Mouse (Mus musculus): ENCODE measurements around the gene Nod2.

Nod2 gene

DNA sequence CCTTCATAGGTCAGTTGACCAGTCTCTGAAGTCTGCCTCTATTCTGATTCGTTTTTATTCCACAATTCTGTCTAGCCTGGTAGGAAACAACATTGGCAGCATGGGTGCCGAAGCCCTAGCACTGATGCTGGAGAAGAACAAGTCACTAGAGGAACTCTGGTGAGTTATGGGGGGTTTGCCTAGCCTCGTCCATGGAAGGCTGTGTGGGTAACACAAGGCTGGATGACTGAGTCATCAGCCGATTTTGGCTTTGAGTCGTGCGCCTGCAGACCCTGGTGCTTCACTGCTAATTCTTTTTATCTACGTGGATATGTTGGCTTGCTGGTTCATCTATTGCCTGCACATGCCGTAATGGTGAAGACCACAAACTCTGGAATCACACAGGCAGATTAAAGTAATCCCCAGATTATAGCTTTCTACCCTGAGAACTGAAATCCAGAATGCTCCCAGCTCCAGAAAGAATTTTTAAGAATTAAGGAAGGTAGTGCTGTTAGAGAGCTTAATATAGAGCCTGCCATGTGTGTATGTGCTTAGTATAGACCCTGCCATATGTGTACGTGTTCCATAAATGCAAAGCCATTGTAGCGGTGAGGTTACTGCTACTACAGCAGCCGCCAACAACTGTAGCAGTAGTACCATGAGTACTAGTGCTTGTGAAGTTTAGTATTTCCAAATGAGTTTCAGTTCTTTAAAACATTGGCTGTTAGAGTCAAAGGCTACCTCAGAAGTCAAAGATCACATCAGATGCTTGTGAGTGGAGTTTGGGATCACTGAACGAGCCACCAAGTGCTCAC is 28.5 kb downstream of the Nod2 start:
- no peak for DNase-seq (ENCODE audit: low read depth, low spot score)

DNA sequence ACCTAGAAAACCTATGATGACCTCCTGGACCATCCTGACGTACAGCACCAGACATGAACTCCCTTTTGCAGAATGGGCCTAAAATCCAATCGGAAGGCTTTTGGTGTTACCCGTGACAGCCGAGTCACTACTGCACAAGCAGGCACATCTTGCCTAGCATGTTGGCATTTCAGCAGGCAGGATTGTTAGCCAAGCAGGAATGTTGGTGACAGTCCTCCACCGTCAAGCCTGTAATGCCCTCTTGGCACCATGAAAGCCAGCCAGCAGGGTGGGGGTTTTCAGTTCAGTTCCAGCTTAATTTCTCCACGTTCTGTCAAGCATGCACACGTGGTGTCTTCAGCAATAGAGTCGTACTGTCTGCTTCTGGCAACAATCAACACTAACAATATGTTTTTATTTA is 30.0 kb downstream of the Nod2 start:
- no peak for DNase-seq (ENCODE audit: low read depth, low spot score)

DNA sequence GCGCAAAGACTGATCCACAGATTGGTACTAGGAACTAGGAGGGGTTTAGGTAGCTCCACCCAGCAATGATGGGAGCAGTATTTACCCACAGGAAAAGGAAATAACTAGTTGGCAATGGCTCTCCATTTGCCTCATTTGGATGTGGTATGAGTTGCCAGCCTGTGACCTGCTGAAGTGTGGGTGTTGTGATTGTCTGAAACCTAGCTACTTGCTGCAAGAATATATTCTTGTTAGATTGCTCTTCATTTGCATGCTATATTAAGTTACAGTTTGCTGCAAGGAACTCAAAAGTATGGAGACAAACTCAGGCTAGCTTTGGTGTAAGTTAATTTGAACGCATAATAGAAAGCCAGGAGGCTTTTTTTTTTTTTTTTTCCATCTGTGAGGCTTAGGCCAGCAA is 33.5 kb downstream of the Nod2 start:
- no peak for DNase-seq (ENCODE audit: low read depth, low spot score)

DNA sequence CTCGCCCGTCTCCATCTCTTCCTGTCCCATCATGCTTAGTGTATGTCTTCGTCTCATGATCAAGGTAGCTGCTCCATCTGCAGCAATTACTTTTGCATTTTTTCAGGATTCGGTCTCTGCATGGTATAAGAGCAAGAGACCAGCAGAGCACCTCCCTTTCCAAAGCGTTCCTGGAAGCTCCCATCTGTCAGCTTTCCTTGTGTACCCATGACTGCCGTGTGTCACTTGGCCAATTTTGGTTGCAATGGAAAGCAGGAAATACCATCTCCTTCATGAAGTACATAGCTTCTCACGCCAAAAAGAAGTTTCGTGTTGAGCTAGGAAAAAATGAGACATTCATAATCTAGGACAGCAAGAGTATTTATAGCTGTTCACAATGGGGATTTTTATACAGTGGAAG is 33.9 kb downstream of the Nod2 start:
- no peak for DNase-seq (ENCODE audit: low read depth, low spot score)

DNA sequence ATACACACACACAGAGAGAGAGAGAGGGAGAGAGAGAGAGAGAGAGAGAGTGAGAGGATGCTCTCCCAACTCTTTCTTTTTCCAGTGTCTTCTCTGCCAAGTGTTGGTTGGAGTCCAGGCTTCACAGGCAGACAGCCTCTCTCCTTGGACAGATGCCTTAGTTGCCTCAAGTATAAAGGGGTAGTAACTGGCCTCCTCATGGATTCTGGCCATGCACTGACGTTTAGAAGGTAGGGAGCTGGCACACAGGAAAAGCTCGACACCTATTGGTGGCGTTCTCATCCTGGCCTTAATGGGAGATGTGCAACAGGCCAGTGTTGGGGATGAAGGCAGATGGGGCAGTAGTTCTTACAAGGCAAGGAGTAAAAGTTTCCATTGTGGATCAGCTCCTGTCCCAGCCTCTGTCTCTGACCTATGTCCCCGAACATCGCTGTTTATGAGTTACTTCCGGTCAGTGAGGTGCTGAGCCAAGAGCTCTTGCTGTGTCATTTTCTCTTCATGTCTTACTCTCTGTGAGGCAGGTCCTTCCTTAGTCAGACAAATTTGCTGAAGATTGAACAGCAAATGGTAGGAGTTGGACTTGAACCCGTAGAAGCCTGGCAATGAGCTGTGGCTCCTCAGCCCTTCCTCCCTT is 36.7 kb downstream of the Nod2 start:
- no peak for DNase-seq (ENCODE audit: low read depth, low spot score)

DNA sequence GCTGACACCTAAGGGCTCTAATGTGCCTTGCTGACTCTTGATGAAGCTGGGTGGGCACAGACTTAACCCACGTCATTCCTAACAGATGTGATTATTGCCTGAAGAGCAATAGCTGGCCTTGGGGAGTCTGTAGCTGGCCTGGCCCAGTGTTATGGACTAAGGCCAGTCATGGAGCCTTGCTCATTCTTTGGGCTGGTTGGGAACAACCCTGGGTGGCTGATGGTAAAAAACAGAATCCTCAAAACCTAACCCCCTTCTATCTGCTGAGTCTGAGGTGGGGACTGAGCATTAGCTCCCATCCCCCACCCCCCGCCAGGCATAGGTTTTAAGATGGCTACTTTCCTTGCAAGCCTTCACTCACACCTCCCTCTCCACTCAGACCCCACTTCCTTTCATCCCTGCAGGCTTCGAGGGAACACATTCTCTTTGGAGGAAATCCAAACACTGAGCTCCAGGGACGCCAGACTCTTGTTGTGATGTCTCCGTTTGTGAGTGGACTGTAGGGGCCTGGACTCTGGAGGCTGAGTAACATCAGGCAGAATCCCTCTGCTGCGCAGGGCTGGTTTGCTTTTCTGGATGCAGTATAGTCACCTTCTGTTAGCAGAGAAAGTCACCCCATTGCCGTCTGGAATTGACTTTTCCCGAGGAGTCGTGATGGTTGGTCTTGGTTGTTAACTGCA is 39.3 kb downstream of the Nod2 start:
- DNase-seq (ENCODE audit: low read depth, low spot score), result no peak

DNA sequence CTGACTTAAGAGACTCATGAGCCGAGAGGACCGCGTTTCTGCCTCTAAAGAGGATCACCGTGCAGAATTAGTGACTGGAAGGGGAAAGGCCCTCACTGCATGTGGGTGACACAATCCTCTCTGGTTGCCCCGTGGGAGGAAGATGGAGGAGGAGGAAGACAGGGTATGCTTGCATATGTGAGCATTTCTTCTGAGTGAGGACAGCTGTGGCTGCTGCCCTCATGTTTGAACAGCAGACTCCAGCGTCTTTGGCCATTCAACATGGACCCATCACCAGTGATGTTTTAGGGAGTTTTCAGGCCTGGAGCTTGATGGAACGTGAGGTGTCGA is 39.8 kb downstream of the Nod2 start:
- DNase-seq (ENCODE audit: low read depth, low spot score), result no peak

DNA sequence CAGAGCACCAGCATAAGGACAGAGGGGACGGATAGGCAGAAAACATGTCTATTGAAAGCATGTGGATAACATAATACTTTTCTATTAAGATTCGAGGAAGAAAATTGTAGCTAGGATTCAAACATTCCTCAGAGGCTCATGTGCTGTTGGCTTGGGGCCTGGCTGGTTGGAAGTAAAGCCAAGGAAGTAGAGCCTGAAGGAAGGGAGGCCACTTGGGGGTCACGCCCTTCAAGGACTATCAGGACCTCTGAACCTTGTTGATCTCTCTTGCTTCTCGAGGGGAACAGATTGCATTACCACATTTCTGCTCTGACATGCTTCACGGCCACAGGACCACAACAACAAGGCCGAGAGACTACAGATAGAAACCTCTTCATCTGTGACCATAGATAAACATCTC is 42.0 kb downstream of the Nod2 start:
- DNase-seq (ENCODE audit: low read depth, low spot score), result no peak

DNA sequence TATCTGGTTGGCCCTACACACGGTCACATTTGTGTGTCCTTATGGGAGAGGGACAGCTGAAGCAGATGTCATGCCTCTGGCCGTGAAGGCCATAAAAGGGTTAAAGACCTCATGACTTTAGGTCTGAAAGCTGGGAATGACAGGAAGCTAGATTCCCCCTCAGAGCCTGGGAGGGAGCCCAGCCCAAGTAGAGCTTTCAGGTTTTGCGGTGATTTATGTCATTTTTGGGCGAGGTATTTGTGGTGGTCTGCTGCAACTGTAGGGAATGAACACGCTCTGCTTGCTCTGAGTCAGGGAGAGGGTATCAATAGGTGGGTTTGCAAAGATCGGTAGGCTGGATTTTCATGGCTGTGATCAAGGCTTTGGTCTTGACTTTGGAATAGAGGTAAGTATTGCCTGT is 42.8 kb downstream of the Nod2 start:
- DNase-seq (ENCODE audit: low read depth, low spot score), result no peak

DNA sequence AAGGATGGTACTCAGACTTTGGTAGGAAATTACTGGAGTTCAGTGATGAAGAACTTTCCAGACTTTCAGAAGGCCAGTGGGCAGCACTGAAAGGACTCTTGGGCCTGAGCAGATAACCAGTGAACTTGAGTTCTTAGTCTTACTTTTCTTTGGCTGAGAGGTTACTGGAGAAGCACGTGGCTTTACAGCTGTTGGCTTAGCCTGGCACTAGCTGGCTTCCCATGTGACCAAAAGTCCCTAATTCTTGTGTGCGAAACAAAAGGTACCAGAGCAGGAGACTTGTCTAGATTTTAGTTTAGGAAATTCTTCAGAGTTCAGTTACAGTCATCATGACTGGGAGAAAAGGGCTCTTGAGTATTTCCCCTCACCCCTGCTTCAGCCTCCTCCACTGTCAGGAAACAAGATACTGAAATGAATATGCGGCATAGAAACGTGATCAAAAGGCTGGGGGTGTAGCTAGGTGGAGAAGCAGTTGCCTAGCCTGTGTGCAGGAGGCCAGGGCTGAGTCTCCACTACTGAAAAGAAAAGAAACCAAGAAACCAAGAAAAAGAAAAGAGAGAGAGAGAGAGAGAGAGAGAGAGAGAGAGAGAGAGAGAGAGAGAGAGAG is 44.3 kb downstream of the Nod2 start:
- DNase-seq (ENCODE audit: low read depth, low spot score), result no peak

DNA sequence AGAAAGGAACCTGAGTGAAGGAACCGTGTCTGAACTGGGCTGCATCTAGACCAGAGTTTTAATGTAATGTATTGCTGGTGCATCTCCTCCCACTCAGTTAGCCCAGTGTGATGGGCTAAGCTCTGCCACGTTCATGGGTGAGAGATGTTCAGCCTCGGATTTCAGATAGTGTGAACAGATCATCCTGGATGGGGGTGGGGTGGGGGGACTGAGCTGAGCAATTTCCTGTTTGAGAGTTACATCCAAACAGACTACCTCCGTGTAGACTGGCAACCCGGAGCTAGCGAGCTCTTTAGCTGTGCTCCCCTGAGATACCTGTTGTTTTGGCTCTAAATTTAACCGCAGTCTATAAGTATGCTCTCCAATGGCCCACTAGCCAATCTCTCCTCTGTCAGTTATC is 44.8 kb downstream of the Nod2 start:
- DNase-seq (ENCODE audit: low read depth, low spot score), result no peak

DNA sequence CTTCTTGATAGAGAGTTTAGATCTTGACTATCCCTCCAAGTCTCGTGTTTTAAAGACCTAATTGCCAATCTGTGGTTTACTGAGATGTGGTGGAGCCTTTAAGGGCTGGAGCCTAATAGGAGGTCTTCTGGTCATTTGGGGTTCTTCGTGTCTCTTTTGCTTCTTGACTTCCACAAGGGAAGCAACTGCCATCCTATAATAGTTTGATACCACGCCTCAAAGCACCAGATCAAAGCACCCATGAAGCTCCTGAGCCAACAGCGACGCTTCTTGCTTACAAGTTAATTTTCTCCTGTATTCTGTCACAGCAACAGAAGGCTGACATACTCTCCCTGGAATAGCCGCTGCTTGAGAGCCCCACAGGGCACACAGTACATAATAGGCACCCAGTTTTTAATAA is 45.8 kb downstream of the Nod2 start:
- no peak for DNase-seq (ENCODE audit: low read depth, low spot score)

DNA sequence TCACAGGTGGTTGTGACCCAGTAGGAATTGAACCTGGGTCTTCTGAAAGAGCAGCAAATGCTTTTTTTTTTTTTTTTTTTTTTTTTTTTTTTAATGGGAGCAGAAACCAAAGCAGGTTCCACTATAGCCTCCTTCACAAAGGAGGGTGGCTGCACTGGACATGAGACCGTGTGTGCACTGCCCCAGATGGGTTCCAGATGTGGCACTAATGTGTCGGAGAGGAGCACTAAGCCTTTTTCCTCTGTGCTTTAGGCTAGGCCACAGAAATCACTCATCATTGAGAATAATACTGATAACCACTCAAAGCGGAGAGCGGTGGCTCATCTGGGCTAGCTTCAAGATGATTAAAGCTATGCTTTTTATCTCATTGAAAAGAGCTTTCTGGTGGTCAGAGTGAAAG is 46.3 kb downstream of the Nod2 start:
- no peak for DNase-seq (ENCODE audit: low read depth, low spot score)

DNA sequence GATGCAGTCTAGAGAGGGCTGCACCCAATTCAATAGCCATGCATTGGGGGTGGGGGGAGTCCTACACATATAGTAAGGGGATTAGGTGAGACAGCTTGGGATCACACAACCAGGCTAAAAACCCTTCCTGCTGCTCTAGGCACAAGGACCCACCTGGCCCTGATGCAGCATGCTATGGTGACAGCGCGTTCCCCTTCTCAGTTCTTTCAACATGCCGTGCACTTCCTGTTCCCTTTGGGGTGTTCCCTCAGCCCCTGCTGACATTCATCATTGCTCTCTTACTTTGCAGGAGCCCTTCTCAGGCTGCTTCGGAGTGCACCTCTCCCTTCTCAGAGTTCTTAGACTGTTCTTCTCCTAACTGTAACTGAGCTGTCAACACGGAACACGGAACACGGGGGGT is 47.2 kb downstream of the Nod2 start:
- no peak for DNase-seq (ENCODE audit: low read depth, low spot score)

DNA sequence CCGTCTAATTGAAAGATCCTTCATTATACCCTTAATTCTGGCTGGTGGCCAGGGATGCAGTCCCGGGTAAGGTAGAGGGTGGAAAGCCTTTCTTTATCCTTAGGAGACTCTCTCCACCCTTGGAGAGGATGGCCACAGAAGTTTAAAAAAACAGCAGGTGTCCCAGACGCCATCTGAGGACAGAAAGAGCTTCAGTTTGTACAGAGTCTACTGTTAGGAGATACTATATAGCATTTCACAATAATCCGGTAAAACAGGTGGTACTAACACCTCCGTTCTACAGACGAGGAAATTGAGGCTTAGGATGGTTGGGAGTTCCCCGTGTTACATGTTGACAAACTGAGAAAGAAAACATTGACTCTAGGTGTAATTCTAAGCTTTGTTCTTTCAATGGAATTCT is 49.1 kb downstream of the Nod2 start:
- no peak for DNase-seq (ENCODE audit: low read depth, low spot score)

DNA sequence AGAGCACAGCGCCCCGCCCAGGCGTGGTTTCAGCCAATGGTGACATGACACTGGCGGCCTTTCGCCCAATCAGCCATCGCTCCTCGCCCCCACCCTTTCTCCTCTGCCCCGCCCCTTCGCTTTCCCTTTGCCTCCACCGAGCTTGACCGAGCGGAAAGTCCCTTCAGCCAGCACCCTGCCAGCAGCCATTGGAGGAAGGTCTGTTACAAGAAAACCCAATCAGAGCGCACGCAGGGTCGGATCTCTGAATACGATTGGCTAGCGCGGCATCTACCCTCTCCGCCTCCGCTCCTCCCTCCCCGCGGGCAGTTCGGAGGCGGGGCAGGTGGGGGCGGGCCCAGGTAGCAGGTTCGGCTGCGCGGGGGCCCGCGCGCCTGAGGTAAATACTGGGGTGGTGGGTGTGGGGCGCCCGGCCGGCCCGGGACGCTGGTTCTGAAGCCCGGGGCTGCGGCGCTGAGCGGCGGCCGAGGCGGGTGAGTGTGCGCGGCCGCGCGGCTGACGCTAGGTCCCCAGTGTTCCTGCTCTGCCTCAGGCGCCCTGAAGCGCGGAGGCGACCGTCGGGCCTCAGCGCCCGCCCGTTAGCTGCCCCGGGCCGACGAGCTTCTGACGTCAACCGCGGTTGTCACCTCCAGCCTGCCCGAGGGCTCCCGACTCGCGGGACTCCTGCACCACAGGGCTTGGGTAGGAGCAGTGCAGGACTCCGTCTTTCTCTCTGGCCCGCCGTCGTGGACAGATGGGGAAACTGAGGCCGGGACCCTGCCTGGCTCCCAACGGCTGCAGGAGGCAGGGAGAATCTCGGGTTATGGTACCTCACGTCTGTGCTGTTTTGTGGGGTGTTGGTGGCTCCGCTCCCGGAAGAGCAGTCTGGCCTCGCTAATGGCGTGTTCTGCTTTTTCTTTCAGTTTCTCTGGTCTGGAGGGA is 49.9 kb downstream of the Nod2 start, which contains the start of gene Cyld:
Cyld (plus strand) TSS at position 308 of the 921 bp plus-strand sequence.
- peak; percentile 99 for DNase-seq (ENCODE audit: low read depth, low spot score)

DNA sequence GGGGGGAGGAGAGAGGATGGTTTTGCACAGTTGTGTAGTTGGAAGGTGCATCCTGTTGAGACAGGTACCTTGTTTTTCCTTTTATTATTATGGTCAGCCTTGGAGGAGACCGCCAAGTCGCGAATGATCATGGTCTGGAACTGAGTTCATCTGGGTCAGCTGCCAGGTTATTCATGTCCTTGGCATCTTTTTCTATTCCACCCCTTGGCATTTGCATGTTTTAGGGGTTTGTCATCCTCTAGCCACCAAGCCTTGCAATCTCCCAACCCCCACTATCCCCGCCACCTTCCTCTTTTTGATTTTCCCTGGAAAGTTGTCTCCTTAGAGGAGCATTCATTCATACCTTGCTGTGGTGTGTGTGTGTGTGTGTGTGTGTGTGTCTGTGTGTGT is 50.5 kb downstream of the Nod2 start:
- DNase-seq (ENCODE audit: low read depth, low spot score), result no peak

DNA sequence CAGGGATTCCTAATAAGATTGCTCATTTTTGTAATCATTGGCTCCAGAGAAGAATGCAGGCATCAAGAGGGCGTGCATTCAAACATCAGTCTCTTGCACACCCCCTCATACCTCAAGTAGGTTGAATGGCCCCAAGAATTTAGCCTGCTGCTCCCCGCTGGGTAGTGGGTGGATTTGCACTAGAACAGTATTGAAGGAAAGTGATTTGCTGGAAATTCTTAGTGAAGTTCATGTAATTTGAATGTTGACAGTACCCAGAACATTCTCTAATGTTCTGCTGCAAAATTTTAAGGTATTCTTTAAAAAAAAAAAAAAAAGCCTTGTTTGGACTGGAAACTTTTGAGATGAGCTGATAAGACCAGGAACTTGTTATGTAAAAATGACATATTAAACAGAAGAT is 50.9 kb downstream of the Nod2 start:
- DNase-seq (ENCODE audit: low read depth, low spot score), result peak; percentile 48

DNA sequence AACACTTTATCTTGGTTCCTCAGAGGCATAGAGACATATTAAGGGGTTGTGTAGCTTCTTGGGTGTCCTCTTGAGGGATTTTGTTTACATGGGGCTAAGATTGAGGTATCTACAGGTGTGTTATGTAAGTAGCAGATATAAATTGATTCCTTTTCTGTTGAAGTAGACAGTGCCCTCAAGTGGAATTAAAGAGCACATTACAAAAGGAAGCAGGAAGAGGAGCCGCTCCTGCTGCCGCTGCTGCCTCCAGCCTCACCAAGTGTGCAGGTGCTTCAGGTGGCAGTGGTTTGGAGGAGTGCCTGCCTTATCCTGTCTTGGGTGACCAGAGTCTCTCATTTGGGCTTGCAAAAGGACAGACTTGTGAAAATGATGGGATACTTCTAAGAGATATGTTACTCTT is 54.5 kb downstream of the Nod2 start:
- peak; percentile 22 for DNase-seq (ENCODE audit: low read depth, low spot score)

DNA sequence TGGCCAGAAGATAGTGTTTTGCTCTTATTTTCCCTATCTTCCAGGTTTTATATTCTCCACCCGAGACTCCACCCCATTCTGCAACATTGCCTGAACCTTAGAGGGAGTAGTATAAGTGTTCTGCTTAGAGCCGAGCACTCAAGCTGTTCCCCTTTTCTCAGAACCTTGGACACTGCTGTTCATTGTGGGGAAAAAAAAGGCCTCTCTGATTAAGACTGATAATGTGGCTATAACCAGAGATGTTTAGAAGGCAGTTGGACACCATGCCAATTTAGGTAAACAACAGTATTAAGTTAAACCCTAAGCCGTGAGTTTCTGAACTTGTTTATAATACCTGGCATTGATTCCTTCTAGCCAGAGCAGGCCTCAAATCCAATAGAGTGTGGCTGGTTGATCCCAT is 55.7 kb downstream of the Nod2 start:
- DNase-seq (ENCODE audit: low read depth, low spot score), result no peak

DNA sequence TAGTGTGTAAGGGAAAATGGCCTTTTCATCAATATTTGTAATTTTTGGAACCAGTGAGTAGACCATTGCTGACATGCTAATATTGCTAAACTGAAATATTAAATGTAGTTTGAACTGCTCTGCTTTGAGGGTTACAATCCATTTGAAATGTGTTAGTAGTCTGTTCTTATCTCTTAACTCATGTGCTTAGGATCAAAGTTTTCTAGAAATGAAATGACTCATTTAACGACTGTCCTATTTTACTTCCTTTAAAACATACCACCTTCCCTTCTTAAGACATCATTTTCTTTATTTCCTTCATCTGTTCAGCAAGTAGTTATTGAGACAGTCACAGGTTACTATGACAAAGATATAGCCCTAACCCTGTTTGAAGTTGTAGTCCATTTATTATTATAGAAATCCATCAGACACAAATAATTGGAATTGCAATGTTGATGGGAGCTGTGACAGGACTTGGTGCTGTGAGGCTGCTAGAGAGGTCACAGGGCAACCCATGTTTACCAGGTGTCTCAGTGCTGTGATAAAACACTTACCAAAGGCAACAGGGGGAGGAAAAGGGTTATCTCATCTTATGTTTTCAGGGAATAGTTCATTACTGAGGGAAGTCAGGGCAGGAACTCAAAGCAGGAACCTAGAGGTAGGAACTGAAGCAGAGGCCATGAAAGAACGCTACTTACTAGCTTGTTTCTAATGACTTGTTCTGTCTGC is 76.3 kb downstream of the Nod2 start:
- DNase-seq (ENCODE audit: low read depth, low spot score), result no peak

Measured in R1 (cell line).